Comparison of ENCODE assay signal across 23 mouse cellular contexts in the genomic region with DNA sequence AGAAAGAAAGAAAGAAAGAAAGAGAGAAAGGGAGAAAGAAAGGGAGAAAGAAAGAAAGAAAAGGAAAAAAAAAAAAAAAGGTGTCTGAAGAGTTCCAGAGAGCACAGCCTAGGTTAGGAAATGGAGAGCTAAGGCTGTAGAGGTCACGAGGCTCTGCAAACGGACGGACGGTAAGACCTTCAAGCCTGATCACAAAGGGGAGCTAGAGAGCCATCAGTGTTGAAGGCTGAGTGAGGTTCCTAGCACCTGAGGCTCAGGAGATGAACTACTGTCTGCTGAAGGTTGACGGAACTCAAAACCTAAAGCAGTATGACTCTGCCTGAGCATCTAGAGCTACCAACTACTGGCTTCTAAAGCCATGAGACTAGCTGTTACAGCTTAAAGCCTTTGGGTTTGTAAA. TPM values are rescaled to one million over a fixed set of nuclear protein-coding genes. Genes with fewer than 3 reads are reported as not detected.
A peak's percentile ranks its signal among the peaks of the same experiment; 100 is the strongest.
DNase-seq lines count a peak whose midpoint lies in the region; ATAC-seq and TF ChIP-seq lines count a peak whose summit lies in the region.
"Had no signal": no experiment of that assay in that cellular context is flagged by ENCODE, and none has a peak within 500 bp of the region (broad histone marks: within the 10 kb centered on the region; RNA-seq: fewer than 3 reads in every experiment).

No protein-coding gene starts in this region.

- no peak overlapping the region for H3K4me2 ChIP-seq in liver, postnatal 0 days (ENCODE audit: low read depth, low read length)
- H3K4me2 ChIP-seq: heart, embryonic 12.5 days; hindbrain, embryonic 14.5 days had no signal

- H3K4me1 ChIP-seq in liver, adult 2 months (ENCODE audit: control insufficient read depth, insufficient read depth, low read length) = no peaks in the 10 kb centered on the region
- no peaks in the 10 kb centered on the region for H3K4me1 ChIP-seq in liver, postnatal 0 days (ENCODE audit: insufficient read depth)
- H3K4me1 ChIP-seq: heart, embryonic 12.5 days; hindbrain, embryonic 10.5 days had no signal

- 76% methylated on average over 5 of the region's 5 CpGs for WGBS in liver, adult 2 months
- WGBS in liver, postnatal 0 days (ENCODE audit: insufficient replicate concordance) = 66% methylated on average over 5 of the region's 5 CpGs

- H3K79me2 ChIP-seq in liver, adult 2 months (ENCODE audit: control insufficient read depth, insufficient read depth, low read length) = no peaks in the 10 kb centered on the region

- no peak overlapping the region for H3K27ac ChIP-seq in gastrocnemius, adult 2 months
- no peak overlapping the region for H3K27ac ChIP-seq in liver, adult 2 months (replicated peaks; ENCODE audit: insufficient read depth, low read depth, low read length)
- no peak overlapping the region for H3K27ac ChIP-seq in liver, postnatal 0 days (ENCODE audit: low read depth)
- H3K27ac ChIP-seq: embryonic facial prominence, embryonic 10.5 days; hindbrain, embryonic 10.5 days; hindbrain, embryonic 14.5 days had no signal

- H3K9ac ChIP-seq in liver, adult 2 months (ENCODE audit: low read depth, low read length) = no peak overlapping the region
- no peak overlapping the region for H3K9ac ChIP-seq in liver, postnatal 0 days (replicated peaks)
- H3K9ac ChIP-seq: heart, embryonic 12.5 days; hindbrain, embryonic 14.5 days had no signal

- no peaks in the 10 kb centered on the region for H3K9me3 ChIP-seq in liver, postnatal 0 days (ENCODE audit: low read length)
- H3K9me3 ChIP-seq: embryonic facial prominence, embryonic 10.5 days; heart, embryonic 12.5 days; hindbrain, embryonic 10.5 days had no signal

- H3K36me3 ChIP-seq in liver, adult 2 months (ENCODE audit: control insufficient read depth, insufficient read depth, low read length) = no peaks in the 10 kb centered on the region
- H3K36me3 ChIP-seq in liver, postnatal 0 days (replicated peaks; ENCODE audit: insufficient read depth, low read length) = no peaks in the 10 kb centered on the region
- H3K36me3 ChIP-seq: embryonic facial prominence, embryonic 10.5 days; heart, embryonic 12.5 days; hindbrain, embryonic 10.5 days had no signal

- DNase-seq in gastrocnemius, adult 2 months = no peak
- DNase-seq in gastrocnemius, postnatal 14 days = no peak
- DNase-seq in liver, adult 2 months (ENCODE audit: extremely low read depth, low read depth, low spot score) = peak; percentile 14
- no peak for DNase-seq in liver, postnatal 0 days
- peak; percentile 10 for DNase-seq in ES-CJ7 (ENCODE audit: low read depth, low spot score)
- no peak for DNase-seq in thymus, postnatal 25 days
- DNase-seq: adrenal gland, postnatal 14 days; cerebellum, adult 11-12 months; cerebellum, adult 9-11 months had no signal

- H3K27me3 ChIP-seq in liver, adult 2 months (ENCODE audit: control insufficient read depth, insufficient read depth, low read length) = no peaks in the 10 kb centered on the region
- no peaks in the 10 kb centered on the region for H3K27me3 ChIP-seq in liver, postnatal 0 days (ENCODE audit: insufficient read depth, low read length)
- H3K27me3 ChIP-seq: heart, embryonic 12.5 days had no signal

- no peak overlapping the region for H3K4me3 ChIP-seq in gastrocnemius, adult 2 months
- no peak overlapping the region for H3K4me3 ChIP-seq in liver, adult 2 months (ENCODE audit: insufficient read depth, low read depth, low read length)
- no peak overlapping the region for H3K4me3 ChIP-seq in liver, postnatal 0 days (ENCODE audit: low read depth, low read length)
- H3K4me3 ChIP-seq: embryonic facial prominence, embryonic 10.5 days; heart, embryonic 12.5 days; hindbrain, embryonic 10.5 days had no signal

- peak; percentile 12; the same call in 1 of the 2 replicates for TF ChIP-seq CTCF in gastrocnemius, adult 2 months (IDR thresholded peaks at IDR 0.05)
- TF ChIP-seq CTCF in liver, adult 2 months (IDR thresholded peaks at IDR 0.05; ENCODE audit: low read depth, low read length) = no peak
- no peak for TF ChIP-seq CTCF in liver, postnatal 0 days (IDR thresholded peaks at IDR 0.05; ENCODE audit: low read depth)

- intact Hi-C loops in gastrocnemius, adult 2 months (cut with DNase I) = no loop called here
- intact Hi-C loops in gastrocnemius, postnatal 14 days (cut with DNase I; ENCODE audit: low total_unique reads) = no loop called here

- TF ChIP-seq EP300 in liver, postnatal 0 days (IDR thresholded peaks at IDR 0.05; ENCODE audit: low read depth) = no peak

- no peak for TF ChIP-seq POLR2A in liver, adult 2 months (IDR thresholded peaks at IDR 0.05; ENCODE audit: extremely low read depth, insufficient read depth, low read length)

- ATAC-seq in liver, postnatal 0 days = no peak
- ATAC-seq in inflammation-experienced regulatory T-cells, adult 6 months = no peak
- ATAC-seq: activated CD4-positive, CD25-positive, alpha-beta regulatory T cell, adult 4 months; forebrain, embryonic 14.5 days had no signal

RNA-seq across cellular contexts. Expression of gene Ttc23l, which starts 23.9 kb away (rescaled TPM):
- not detected for total RNA-seq in gastrocnemius, adult 2 months (2021)
- total RNA-seq in gastrocnemius, postnatal 14 days (2021) = not detected
- total RNA-seq in liver, adult 2 months (2014; rRNA removed) = not detected in 2 replicates
- not detected in 2 replicates for polyA plus RNA-seq in liver, adult 2 months (2012; rRNA removed)
- polyA plus RNA-seq in liver, postnatal 0 days (2015; fragmentation: Nextera tagmentation; extraction: Ambion mirVana) = not detected in 2 replicates
- polyA plus RNA-seq in inflammation-experienced regulatory T-cells, adult 6 months (2017; shearing (Covaris generic)) = not detected
- total RNA-seq: adrenal gland, adult 18-20 months; adrenal gland, postnatal 14 days; gastrocnemius, adult 8-10 months; gastrocnemius, postnatal 4 days; heart, adult 8-10 months; heart, postnatal 25 days; MEL had no signal
- polyA plus RNA-seq: activated CD4-positive, CD25-positive, alpha-beta regulatory T cell, adult 4 months; embryonic facial prominence, embryonic 10.5 days; forebrain, embryonic 14.5 days; heart, embryonic 12.5 days; heart, embryonic 16.5 days; hindbrain, embryonic 10.5 days; hindbrain, embryonic 14.5 days had no signal

RNA-seq across cellular contexts. Expression of gene Rad1, which starts 48.8 kb away (rescaled TPM):
- total RNA-seq in gastrocnemius, adult 2 months (2021) = 1 to 10 TPM; 4.6 to 7.0 TPM
- total RNA-seq in gastrocnemius, postnatal 14 days (2021) = 1 to 10 TPM; 5.0 to 5.8 TPM
- 4.3 and 6.6 TPM in 2 replicates for total RNA-seq in liver, adult 2 months (2014; rRNA removed)
- 3.7 and 4.6 TPM in 2 replicates for polyA plus RNA-seq in liver, adult 2 months (2012; rRNA removed)
- polyA plus RNA-seq in liver, postnatal 0 days (2015; fragmentation: Nextera tagmentation; extraction: Ambion mirVana) = 10.2 and 11.9 TPM in 2 replicates
- 10 to 100 TPM; 26.5 to 33.0 (median 26.6) TPM for polyA plus RNA-seq in inflammation-experienced regulatory T-cells, adult 6 months (2017; shearing (Covaris generic))

RNA-seq across cellular contexts. Expression of gene Brix1, which starts 48.8 kb away (rescaled TPM):
- 10 to 100 TPM; 16.5 to 16.7 TPM for total RNA-seq in gastrocnemius, adult 2 months (2021)
- total RNA-seq in gastrocnemius, postnatal 14 days (2021) = 10 to 100 TPM; 15.6 to 18.0 TPM
- 6.8 and 8.0 TPM in 2 replicates for total RNA-seq in liver, adult 2 months (2014; rRNA removed)
- polyA plus RNA-seq in liver, adult 2 months (2012; rRNA removed) = 1.4 and 1.6 TPM in 2 replicates
- polyA plus RNA-seq in liver, postnatal 0 days (2015; fragmentation: Nextera tagmentation; extraction: Ambion mirVana) = 57.9 and 60.7 TPM in 2 replicates
- polyA plus RNA-seq in inflammation-experienced regulatory T-cells, adult 6 months (2017; shearing (Covaris generic)) = 100 to 1,000 TPM; 128 to 160 (median 154) TPM

Comparison
In these comparisons a context has a peak if more than half of its experiments do, and no peak if none do; other contexts are left out.
1. DNase-seq: peak in liver, adult 2 months (single experiment) and ES-CJ7 (single experiment); none in gastrocnemius, adult 2 months (single experiment), gastrocnemius, postnatal 14 days (single experiment), liver, postnatal 0 days (single experiment) and thymus, postnatal 25 days (single experiment).